Mouse (Mus musculus) lung, postnatal 36 days (tissue): Measurements from ENCODE around the gene Pde4c.

Experiments
- DNase-seq: peaks from one replicate; pipeline ENCODE4 v3.0.0; 2022; ENCODE audit warnings: mixed read lengths

Pde4c gene

GRCm38 (mm10) chr8:70768956-70769355, 45.4 kb downstream of the Pde4c start:
- DNase-seq = no peak

- peak; percentile 98 for DNase-seq
Observed at GRCm38 (mm10) chr8:70769359-70769758, 45.8 kb downstream of the Pde4c start.

DNA sequence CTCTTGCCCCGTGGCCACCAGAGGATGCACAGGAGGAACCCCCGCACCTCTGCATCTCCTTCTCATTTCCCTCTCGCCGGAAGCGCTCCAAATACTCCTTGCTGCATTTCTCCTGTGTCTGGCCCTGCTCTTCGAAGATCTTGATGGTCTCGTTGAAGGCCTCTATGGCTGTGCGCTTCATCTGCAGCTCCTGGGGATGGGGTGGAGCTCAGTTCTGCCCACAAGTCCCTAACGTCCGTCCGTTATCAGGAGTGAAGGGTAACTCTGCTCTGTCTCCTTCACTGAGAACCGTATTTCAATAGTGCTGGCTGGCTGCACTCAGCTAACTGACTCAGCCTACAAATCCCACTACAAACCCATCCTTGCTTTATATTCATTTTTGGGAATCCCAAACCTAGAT, 46.3 kb downstream of the Pde4c start:
- DNase-seq = no peak

DNA sequence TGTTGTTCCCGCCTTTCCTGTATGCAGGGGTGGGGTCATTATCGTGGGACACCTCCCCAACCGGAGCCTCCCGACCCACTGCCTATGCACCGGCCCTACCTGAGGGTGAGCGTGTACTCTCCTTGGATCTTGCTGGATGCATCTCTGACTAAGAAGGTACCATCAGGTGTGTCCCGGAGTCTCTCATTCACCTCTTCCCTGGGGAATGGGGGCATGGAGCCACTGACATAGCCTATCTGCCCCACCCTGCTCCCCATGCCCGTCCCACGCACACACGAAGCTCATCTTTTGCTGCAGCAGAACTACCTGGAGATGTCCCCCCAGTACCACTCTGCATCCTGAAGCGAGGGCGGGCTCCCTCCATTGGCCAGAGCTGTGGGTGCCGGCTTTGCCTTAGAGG, 47.2 kb downstream of the Pde4c start:
- no peak for DNase-seq

- DNase-seq = no peak
Observed at GRCm38 (mm10) chr8:70771217-70771616, 47.7 kb downstream of the Pde4c start.

GRCm38 (mm10) chr8:70772075-70772474, 48.6 kb downstream of the Pde4c start:
- DNase-seq = no peak

DNA sequence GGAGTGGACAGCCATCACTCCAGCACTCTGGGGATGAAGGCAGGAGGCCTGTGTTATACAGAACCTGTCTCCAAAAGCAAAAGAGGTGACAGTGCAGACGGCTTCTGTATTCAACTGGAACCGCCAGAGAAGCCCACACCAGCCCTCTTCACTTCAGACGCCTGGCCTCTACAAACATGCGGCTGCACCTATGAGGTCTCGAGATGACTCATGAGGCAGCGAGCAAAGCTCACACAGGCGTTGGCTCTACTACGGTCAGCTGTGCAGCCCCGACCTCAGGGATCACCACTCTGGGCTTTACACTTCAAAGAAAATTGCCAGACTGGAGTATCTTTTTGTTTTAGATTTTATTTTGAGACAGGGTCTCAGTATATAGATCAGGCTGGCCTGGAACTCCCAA, 49.4 kb downstream of the Pde4c start:
- DNase-seq = no peak

- DNase-seq = no peak
Observed at GRCm38 (mm10) chr8:70773410-70773809, 49.9 kb downstream of the Pde4c start.

DNA sequence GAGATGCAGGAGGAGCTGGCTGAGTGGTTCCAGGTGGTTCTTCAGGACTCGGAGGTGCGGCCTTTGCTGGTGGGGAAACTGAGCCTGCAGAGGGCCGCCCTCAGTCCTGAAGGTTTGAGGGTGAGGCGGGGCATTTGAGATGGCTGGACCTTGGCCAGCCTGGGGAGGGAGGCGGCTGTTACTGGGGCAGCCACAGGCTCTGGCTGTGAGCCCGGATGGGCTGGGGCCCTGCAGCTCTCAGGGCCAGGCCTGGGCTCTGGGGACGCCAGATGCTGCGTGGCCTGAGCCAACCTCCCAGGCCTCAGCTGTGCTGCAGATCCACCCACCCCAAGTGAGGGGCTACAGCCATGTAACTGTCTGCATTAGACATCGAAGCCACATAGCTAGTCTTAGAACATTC, 50.3 kb downstream of the Pde4c start:
- peak; percentile 88 for DNase-seq

GRCm38 (mm10) chr8:70774740-70775139, 51.2 kb downstream of the Pde4c start:
- DNase-seq = no peak

GRCm38 (mm10) chr8:70775227-70775626, 51.7 kb downstream of the Pde4c start:
- no peak for DNase-seq

GRCm38 (mm10) chr8:70775851-70776495, 52.5 kb downstream of the Pde4c start:
- DNase-seq = no peak

DNA sequence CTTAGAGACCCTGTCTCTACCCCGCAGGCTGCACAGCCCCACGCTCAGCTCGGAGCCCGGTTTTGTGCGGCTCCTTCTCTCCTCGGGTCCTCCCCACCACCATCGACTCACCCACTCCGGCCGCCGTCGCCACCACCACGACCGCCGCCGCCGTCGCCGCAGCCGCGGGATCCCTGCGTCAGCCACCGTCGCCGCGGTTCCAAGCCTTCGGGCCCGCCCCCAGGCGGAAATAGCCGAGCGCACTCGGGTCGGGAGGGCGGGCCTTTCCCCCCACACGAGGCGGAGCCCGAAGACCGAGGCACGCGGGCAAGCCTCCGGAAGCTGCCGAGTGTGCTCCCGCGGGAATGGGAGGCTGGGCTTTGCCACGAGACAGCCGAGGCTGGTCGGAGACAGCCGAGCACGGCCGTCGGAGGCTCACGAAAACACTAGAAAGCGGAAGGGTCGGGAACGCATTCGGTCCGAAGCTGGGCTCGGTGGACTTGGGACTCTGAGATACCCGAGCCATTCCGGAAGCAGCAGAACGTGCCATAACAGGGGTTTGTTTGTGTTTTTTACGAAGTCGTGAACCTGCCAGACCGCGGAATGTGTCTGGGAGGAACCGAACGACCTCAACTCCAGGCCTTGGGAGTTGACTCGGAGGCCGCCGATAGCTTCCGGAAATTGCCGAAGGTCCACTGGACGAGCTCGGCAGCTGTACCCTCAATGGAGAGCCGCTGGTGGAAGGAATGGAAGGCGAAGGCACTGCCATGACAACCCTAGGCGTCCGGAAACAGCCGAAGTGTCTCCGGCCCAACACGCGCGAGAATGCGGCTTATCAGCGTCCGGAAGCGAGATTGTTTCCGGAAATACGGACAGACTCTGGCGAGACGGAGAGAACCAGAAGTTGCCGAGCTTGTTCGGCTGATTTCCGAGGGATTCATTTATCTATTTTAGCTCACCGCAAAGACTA, 53.2 kb downstream of the Pde4c start, which contains the start of gene Pik3r2:
Pik3r2 (minus strand) TSS at position 218 of the 949 bp plus-strand sequence.
- DNase-seq = peak; percentile 98

DNA sequence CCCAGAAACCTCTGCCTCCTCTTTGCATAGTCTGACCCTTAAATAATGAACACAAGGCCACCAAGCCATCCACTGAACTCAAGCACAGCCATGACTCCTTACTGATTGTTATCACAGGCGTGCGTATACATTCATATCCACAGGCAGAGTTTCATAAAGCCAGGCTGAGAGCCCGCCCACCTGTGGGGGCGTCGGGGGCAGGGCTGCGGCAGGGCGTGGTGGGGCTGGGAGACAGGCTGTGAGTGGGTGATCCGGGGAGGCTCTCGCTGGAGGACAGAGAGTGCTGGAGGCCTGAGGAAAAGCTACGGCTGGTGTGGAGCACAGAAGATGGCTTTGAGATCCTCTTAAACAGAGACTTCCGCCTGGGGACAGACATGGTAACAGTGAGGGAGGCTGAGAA, 56.6 kb downstream of the Pde4c start:
- DNase-seq = no peak

GRCm38 (mm10) chr8:70786291-70787050, 63.0 kb downstream of the Pde4c start:
- no peak for DNase-seq

GRCm38 (mm10) chr8:70787051-70787445, 63.5 kb downstream of the Pde4c start:
- DNase-seq = no peak

DNA sequence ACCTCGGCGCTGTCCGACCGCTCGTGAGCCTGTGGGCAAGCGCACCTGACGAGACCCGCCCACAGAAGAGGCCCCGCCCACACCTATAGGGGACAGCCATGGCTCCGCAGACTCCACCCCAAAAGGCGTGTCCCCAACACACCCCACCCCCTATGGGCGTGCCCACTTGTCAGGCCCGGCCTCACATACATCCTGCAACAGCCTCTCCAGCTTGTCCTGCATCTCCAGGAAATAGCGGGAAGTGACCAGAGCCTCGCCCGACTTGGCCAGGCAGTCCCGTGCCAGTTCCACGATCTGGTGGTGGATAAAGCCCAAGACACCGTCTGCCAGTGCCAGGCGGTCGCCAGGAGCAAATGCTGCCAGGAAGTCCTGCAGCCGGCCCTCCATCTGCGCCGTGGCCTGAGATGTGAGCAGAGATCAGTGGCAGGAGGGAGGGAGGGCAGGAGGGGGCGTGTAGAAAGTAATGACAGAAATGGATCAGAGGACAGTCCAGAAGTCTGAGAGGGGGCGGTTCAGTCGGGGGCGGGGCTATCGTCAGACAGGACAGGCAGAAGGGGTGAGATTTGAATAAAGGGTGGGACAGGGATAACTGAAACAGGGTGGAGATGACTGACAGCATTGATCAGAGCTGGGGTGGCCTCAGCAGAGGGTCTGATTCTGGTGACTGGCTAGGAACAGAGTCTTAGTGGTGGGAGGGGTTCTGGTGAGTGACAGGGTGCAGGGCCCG, 64.6 kb downstream of the Pde4c start:
- DNase-seq = peak; percentile 68

GRCm38 (mm10) chr8:70789046-70789445, 65.5 kb downstream of the Pde4c start:
- no peak for DNase-seq

- no peak for DNase-seq
Observed at GRCm38 (mm10) chr8:70790846-70791245, 67.3 kb downstream of the Pde4c start.

- peak; percentile 69 for DNase-seq
Observed at GRCm38 (mm10) chr8:70791294-70791701, 67.8 kb downstream of the Pde4c start.

DNA sequence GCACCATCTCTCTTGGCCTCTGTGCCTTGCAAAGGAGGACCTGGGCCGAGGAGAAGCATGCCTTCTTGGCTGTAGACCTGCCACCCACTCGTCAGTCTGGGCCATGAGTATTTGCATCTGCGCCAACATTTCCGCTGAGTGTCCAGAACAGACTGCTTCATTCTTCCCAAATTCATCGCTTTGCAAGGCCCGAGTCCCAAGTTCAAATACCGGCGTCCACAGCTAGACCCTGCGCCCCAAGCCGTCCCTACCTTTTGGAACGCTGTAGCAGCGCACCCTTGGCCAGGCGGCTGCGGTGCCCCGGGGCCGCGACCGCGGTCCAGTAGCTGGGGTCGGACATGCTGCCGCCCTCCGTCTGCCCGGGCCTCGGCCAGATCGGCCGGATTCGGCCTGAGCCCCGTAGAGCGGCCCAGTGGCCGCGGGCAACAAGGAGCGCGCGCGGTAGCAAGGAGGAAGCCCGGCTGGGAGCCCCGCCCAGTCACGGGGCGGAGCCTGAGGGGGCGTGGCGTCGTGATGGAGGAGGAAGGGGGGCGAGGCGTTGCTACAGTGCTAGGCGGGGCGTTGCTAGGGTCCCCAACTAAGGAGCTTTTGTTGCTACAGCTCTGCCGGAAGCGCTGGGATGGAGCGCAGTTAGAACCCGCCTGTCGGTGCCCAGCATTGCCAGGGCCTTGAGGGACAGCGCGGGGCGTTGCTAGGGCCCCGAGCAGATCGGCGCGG, 68.6 kb downstream of the Pde4c start:
- peak; percentile 98 for DNase-seq

DNA sequence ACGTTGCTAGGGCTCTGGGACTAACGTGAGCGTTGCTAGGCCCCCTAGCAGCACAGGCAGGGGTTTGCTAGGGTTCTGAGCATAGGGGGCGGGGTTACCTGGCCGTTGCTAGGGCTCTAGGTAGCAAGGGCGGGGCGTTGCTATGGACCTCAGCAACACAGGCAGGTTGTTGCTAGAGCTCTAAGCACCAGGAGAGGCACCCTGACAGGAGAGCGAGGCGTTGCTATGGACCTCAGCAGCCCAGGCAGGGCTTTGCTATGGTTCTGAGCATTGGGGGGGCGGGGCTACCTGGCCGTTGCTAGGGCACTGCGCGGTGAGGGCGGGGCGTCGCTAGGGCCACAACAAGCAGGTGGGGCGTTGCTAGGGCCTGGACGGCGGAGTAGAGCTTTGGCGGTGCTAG, 69.2 kb downstream of the Pde4c start:
- DNase-seq = peak; percentile 93
